Mouse (Mus musculus) lung, embryonic 16.5 days (tissue): ENCODE data around the gene Zkscan2. TPM values are rescaled to one million over a fixed set of nuclear protein-coding genes. Genes with fewer than 3 reads are reported as not detected.

Experiments
- ATAC-seq: fragments of 200-750 bp; cut with Nextera tagmentation; 2 replicates; pipeline ENCODE4 v1.8.0; 2017; ENCODE audit warnings: low read depth, mild to moderate bottlenecking, moderate library complexity
- H3K27ac ChIP-seq: fragments of 300-500 bp; sonication (generic); 2 replicates; pipeline ENCODE4 v1.5.1; 2014; ENCODE audit warnings: mild to moderate bottlenecking, control low read depth, low read length
- H3K27me3 ChIP-seq: fragments of 300-500 bp; sonication (generic); 2 replicates; pipeline ENCODE4 v1.6.1; 2014; ENCODE audit warnings: low read depth, low read length, mixed read lengths; ENCODE audit not compliant: control insufficient read depth, insufficient read depth
- H3K36me3 ChIP-seq: fragments of 300-500 bp; sonication (generic); 2 replicates; pipeline ENCODE4 v1.6.1; 2014; ENCODE audit warnings: low read length; ENCODE audit not compliant: control insufficient read depth, insufficient read depth
- H3K4me1 ChIP-seq: fragments of 300-500 bp; sonication (generic); replicated peaks from 2 replicates; pipeline ENCODE4 v1.6.1; 2014; ENCODE audit warnings: low read length, mixed read lengths; ENCODE audit not compliant: control insufficient read depth, insufficient read depth
- H3K4me2 ChIP-seq: fragments of 300-500 bp; sonication (generic); 2 replicates; pipeline ENCODE4 v1.6.1; 2014; ENCODE audit warnings: low read depth, low read length, control low read depth
- H3K4me3 ChIP-seq: fragments of 300-500 bp; sonication (generic); 2 replicates; pipeline ENCODE4 v1.5.1; 2014; ENCODE audit warnings: mild to moderate bottlenecking, low read length, control low read depth
- H3K9ac ChIP-seq: fragments of 300-500 bp; sonication (generic); 2 replicates; pipeline ENCODE4 v1.6.1; 2014; ENCODE audit warnings: low read length, control low read depth
- H3K9me3 ChIP-seq: fragments of 300-500 bp; sonication (generic); 2 replicates; pipeline ENCODE4 v1.6.1; 2016; ENCODE audit warnings: low read length; ENCODE audit not compliant: control insufficient read depth
- WGBS: fragments of 180-500 bp; shearing (Covaris S2); extraction: QIAGEN DNeasy Blood & Tissue Kit; methylation state at CpG from one replicate; pipeline ENCODE4 v1.1.7; 2014; 5-methylcytosine and 5-hydroxymethylcytosine counted together
- polyA plus RNA-seq: library from polyadenylated mRNA; unstranded; fragments of >200 nt; fragmentation: Nextera tagmentation; extraction: Ambion mirVana; gene quantifications from 2 replicates; pipeline ENCODE4 v1.2.1, GENCODE M21; 2015

Gene Zkscan2
- polyA plus RNA-seq, 1 experiment from 2014 or later, result 0.99 TPM

DNA sequence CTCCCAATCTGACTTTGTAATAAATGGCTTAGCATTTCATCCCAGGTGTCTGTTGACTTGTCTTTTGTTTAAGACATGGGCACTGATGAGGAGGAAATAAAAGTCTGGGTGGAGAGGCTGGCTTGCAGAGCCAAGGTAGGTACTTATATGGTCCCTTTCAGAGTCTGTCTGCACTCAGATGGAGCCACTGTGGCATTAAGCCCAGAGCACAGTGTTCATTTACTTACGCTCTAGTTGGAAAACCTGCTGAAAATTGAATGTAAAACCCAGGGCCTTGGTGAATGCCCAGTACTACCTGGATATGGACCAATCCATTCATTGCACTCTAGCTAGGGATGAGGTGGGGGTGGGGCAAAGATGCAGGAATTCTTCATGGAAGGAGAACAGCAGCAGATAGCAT lies 32.3 kb downstream of the Zkscan2 start:
- no peaks in the 10 kb centered on the region for H3K9me3 ChIP-seq
- no peak overlapping the region for H3K4me3 ChIP-seq
- no peak overlapping the region for H3K27ac ChIP-seq
- no peaks in the 10 kb centered on the region for H3K36me3 ChIP-seq
- H3K27me3 ChIP-seq, result no peaks in the 10 kb centered on the region
- WGBS, result 88% methylated on average over 1 of the region's 1 CpGs
- H3K4me2 ChIP-seq, result no peak overlapping the region
- H3K4me1 ChIP-seq, result no peaks in the 10 kb centered on the region
- no peak for ATAC-seq
- no peak overlapping the region for H3K9ac ChIP-seq

GRCm38 (mm10) chr7:123465692-123466387 lies 34.4 kb downstream of the Zkscan2 start:
- peak; percentile 51 for ATAC-seq
- H3K27me3 ChIP-seq, result no peaks in the 10 kb centered on the region
- WGBS, result 21% methylated on average over 6 of the region's 6 CpGs

DNA sequence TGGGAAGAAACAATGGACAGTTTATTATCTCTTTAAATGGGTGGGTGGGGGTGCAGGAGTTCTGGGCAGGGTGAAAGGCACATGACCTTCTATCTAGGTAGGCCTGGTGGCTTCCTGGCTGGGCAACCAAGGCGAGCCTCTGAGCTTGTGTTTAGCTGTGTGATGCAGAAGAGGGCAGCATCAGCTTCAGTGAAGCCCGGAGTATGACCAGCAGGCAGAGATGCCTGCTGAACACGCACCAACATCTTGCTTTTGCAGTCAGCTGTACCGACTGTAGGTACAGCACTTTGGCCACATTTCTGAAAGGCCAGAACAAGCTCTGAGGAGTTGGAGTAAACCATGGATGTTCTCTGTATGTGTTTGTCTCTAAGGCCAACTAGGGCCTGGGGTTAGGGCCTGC lies 36.7 kb downstream of the Zkscan2 start:
- no peak overlapping the region for H3K9ac ChIP-seq
- H3K4me1 ChIP-seq, result no peaks in the 10 kb centered on the region
- no peaks in the 10 kb centered on the region for H3K36me3 ChIP-seq
- no peaks in the 10 kb centered on the region for H3K27me3 ChIP-seq
- H3K4me3 ChIP-seq, result no peak overlapping the region
- H3K4me2 ChIP-seq, result no peak overlapping the region
- no peak overlapping the region for H3K27ac ChIP-seq
- WGBS, result 69% methylated on average over 4 of the region's 4 CpGs
- H3K9me3 ChIP-seq, result no peaks in the 10 kb centered on the region
- no peak for ATAC-seq

More at GRCm38 (mm10) chr7:123465692-123466387, 34.4 kb downstream of the Zkscan2 start:
- Histone ChIP-seq H3K9me3 (no peaks in the 10 kb centered on the region), H3K36me3 (no peaks in the 10 kb centered on the region), H3K4me2 (no peak overlapping the region), H3K4me1 (no peaks in the 10 kb centered on the region), H3K27ac (no peak overlapping the region), H3K4me3 (no peak overlapping the region), H3K9ac (no peak overlapping the region)

DNA sequence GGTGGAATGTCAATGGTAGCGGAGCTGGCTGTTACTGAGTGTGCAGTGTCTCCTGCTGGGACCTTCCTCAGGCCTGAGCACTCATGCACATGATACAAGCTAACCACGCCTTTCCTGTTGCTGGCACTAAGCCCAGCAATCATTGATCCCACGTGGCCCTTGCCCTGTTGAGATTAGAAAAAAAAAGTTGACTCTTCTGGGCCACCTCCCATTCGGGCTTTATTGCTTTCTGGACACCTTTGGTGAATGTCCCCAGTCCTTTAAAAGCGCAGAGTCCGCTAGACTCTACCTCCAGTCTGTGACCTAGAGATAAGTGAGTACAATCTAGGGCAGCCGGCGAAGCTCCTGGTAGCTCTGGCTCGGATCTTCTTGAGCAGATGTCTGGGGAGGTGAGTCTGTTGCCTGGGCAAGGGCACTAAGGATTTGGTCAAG lies 38.2 kb downstream of the Zkscan2 start, which contains the start of gene Aqp8:
Gene Aqp8, plus strand, starts transcription at position 222 of the 432 bp plus-strand sequence.
- Histone ChIP-seq H3K9me3 (no peaks in the 10 kb centered on the region), H3K27ac (no peak within 1 kb of the TSS), H3K4me2 (no peak within 1 kb of the TSS), H3K27me3 (no peaks in the 10 kb centered on the region), H3K36me3 (no peaks in the 10 kb centered on the region), H3K9ac (no peak within 1 kb of the TSS), H3K4me3 (no peak within 1 kb of the TSS), H3K4me1 (no peaks in the 10 kb centered on the region)
- ATAC-seq, result no peak
- 64% methylated on average over 9 of the region's 9 CpGs for WGBS

DNA sequence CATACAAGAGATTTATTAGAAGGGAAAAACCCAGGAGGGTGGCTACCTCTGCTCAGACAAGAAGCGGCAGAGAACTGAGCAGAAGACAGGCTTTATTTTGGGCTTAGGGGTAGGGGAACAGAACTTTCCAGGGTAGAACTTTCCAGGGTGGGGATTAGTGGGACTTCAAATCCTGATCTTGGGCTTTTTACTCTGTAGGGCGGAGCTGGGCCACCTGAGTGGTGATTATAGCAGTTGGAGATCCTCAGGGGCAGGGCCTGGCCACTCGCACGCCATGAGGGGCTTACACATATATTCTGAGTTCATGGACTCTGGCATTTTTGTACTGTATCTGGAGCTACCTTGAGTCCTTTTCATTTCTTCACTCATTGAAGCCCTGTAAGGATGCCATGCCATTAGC lies 38.9 kb downstream of the Zkscan2 start:
- ATAC-seq, result no peak
- Histone ChIP-seq H3K4me2 (no peak overlapping the region), H3K4me3 (no peak overlapping the region), H3K36me3 (no peaks in the 10 kb centered on the region), H3K27me3 (no peaks in the 10 kb centered on the region), H3K4me1 (no peaks in the 10 kb centered on the region), H3K27ac (no peak overlapping the region), H3K9me3 (no peaks in the 10 kb centered on the region), H3K9ac (no peak overlapping the region)
- WGBS, result 91% methylated on average over 4 of the region's 4 CpGs

- no peak overlapping the region for H3K27ac ChIP-seq
- H3K4me3 ChIP-seq, result no peak overlapping the region
- H3K9me3 ChIP-seq, result no peaks in the 10 kb centered on the region
- no peaks in the 10 kb centered on the region for H3K36me3 ChIP-seq
- H3K9ac ChIP-seq, result no peak overlapping the region
- 77% methylated on average over 4 of the region's 4 CpGs for WGBS
- no peaks in the 10 kb centered on the region for H3K27me3 ChIP-seq
- no peak overlapping the region for H3K4me2 ChIP-seq
- no peak for ATAC-seq
- no peaks in the 10 kb centered on the region for H3K4me1 ChIP-seq
Observed at GRCm38 (mm10) chr7:123459247-123459646, 41.0 kb downstream of the Zkscan2 start.

- Histone ChIP-seq H3K4me1 (no peaks in the 10 kb centered on the region), H3K36me3 (no peaks in the 10 kb centered on the region), H3K27ac (no peak overlapping the region), H3K9ac (no peak overlapping the region), H3K4me3 (no peak overlapping the region), H3K4me2 (no peak overlapping the region), H3K9me3 (no peaks in the 10 kb centered on the region), H3K27me3 (no peaks in the 10 kb centered on the region)
- ATAC-seq, result no peak
- WGBS, result 79% methylated on average over 4 of the region's 4 CpGs
Observed at GRCm38 (mm10) chr7:123458309-123458708, 41.9 kb downstream of the Zkscan2 start.

- WGBS, result 92% methylated on average over 3 of the region's 3 CpGs
- Histone ChIP-seq H3K36me3 (no peaks in the 10 kb centered on the region), H3K4me1 (no peaks in the 10 kb centered on the region), H3K9me3 (no peaks in the 10 kb centered on the region), H3K27me3 (no peaks in the 10 kb centered on the region), H3K4me3 (no peak overlapping the region), H3K4me2 (no peak overlapping the region), H3K9ac (no peak overlapping the region), H3K27ac (no peak overlapping the region)
- ATAC-seq, result no peak
Observed at GRCm38 (mm10) chr7:123455088-123455487, 45.2 kb downstream of the Zkscan2 start.

DNA sequence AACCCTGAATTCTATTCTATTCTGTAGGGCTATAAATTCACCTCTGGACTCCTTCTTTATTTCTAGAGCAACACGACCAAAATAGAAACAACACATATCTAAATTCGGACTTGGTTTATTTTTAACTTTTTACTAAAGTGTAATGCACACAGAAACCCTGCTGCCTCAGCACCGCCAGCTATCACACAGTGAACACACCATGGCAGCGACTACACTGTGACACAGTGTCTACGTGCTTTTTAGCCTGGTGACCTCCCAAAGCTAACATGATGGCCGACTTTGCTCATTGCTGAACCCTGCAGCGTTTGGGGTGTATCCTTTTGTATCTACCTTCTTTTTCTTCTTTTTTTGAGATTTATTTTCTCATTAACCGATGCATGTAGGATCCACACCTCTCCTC lies 47.2 kb downstream of the Zkscan2 start:
- no peak overlapping the region for H3K4me2 ChIP-seq
- no peak overlapping the region for H3K27ac ChIP-seq
- H3K9me3 ChIP-seq, result no peaks in the 10 kb centered on the region
- no peak overlapping the region for H3K4me3 ChIP-seq
- H3K9ac ChIP-seq, result no peak overlapping the region
- ATAC-seq, result no peak
- no peaks in the 10 kb centered on the region for H3K27me3 ChIP-seq
- H3K36me3 ChIP-seq, result no peaks in the 10 kb centered on the region
- WGBS, result 69% methylated on average over 8 of the region's 8 CpGs
- no peaks in the 10 kb centered on the region for H3K4me1 ChIP-seq
